Mouse (Mus musculus) brain, embryonic 18.5 days (tissue): ENCODE measurements around the gene Pprc1.

Experiments
- DNase-seq: peaks from one replicate; pipeline ENCODE4 v3.0.0-alpha.2; 2012; ENCODE audit warnings: low read depth, low spot score

Pprc1 gene

GRCm38 (mm10) chr19:46044271-46044992, at the start of gene Pprc1:
Gene Pprc1 (plus strand): TSS chr19:46044886.
- DNase-seq = no peak

- no peak for DNase-seq
These were observed 47.3 kb upstream of the Pprc1 start for GRCm38 (mm10) chr19:45997365-45997764.

DNA sequence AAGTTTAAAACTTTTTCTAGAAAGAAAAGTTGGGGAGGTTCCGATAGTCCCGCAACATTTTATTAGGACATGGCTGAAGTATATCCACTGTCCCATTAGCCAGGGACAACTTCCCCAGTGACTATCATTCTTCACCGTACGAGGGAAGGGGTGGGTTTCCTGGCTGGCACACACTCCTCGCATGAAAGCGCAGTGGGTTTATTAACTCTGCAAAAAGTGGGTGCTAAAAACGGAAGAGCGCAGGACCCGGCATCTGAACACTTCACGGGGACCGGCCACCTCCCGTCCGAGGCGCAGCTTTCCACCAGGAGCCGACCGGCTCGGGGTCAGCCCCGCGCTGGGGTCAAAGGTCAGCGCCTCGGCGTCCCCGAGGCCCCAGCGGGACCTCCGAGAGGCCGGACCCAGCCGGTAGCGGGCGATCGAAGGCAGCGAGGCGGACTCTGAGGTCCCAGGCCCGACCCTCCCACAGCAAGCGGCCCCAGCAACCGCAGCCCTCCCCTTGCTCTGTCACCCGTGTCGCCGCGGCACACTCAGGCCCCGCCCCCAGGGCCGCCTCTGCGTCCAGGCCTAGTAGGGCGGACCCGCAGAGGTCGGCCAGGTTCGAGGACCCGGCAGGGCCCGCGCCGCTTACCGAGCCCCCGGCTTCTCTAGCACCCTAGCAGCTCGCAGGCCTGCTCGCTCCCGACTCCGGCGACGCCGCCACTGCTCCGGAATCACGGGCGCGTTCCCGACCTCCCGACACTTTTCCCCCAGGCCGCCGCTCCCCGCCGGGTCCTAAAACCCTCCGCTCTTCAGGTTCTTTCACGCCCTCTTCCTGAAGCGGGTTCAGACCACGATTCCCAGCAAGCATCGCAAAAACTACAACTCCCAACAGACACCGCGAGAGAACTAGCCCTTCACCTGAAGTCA, 46.6 kb upstream of the Pprc1 start, which contains the start of gene Armh3:
Armh3 (minus strand) TSS at position 704 of the 909 bp plus-strand sequence.
- DNase-seq = peak; percentile 91

GRCm38 (mm10) chr19:45998694-45999217, 45.9 kb upstream of the Pprc1 start:
- DNase-seq = no peak

DNA sequence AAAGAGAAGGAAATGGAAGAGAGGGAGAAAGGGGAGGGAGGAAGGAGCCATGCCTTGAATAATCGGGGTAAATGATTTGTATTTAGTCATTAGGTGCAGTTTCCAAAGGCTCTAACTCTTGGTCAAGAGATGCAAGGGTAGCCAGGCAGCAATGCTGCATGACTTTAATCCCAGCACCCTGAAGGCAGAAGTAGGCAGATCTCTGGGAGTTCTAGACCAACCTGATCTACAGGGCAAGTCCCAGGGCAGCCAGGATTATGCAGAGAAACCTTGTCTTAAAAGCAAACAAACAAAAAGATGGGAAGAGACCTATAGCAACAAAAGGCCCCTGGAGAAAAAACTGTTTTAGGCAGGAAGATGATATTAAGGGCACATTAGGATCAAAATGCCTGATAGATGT, 45.3 kb upstream of the Pprc1 start:
- DNase-seq = no peak

GRCm38 (mm10) chr19:46002279-46002678, 42.4 kb upstream of the Pprc1 start:
- DNase-seq = no peak

DNA sequence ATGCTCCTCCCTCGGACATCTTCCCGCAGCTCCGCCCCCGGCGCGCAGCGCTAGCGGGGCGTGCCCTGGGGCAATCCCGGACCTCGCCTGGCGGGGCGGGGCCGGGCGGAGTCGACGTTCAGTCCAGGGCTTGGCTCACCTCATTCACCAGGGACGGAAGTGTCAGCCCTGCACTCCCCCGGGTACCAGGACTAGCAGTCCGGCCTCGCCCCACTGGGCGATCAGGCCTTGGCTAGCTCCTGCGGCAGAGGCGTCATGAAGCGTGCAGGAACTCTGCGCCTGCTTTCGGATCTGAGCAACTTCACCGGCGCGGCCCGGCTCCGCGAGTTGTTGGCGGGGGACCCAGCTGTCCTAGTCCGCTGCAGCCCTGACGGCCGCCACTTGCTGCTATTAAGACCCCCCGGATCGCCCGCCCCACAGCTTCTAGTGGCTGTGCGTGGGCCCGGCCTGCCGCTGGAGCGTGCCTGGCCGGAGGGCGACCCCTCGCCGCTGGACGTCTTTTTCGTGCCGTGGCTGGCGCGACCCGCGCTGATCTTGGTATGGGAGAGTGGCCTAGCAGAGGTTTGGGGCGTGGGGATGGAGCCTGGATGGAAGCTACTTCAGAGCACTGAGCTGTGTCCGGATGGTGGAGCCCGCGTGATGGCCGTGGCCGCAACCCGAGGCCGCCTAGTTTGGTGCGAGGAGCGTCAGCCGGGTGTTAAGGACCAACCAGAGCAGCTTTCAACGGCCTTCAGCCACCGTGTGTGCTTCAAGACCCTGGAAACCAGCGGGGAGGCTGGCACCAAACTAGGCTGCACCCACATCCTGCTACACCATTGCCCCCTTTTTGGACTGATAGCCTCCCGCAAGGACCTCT, 41.1 kb upstream of the Pprc1 start, which contains the start of gene Hps6:
Hps6 (plus strand) TSS at position 138 of the 856 bp plus-strand sequence.
- DNase-seq = no peak

DNA sequence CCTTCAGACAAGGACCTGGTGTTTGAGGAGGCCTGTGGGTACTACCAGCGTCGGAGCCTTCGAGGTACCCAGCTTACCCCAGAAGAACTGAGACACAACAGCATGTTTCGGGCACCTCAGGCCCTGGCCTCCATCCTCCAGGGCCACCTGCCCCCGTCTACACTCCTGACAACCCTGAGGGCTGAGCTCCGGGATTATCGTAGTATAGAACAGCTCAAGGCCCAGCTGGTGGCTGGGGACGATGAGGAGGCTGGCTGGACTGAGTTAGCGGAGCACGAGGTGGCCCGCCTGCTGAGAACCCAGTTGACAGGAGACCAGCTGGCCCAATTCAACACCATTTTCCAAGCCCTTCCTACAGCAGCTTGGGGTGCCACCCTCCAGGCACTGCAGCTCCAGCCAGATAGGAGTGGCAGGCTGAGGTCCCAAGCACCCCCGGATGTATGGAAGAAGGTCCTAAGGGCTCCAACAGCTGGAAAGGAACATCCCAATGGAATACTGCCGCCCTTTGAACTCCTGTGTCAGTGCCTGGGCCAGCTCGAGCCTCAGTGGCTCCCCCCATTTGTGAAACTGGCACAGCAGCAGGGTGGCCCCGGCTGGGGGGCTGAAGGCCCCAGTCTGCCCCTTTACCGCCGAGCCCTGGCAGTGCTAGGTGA, 39.7 kb upstream of the Pprc1 start:
- no peak for DNase-seq

GRCm38 (mm10) chr19:46005680-46006079, 39.0 kb upstream of the Pprc1 start:
- no peak for DNase-seq

DNA sequence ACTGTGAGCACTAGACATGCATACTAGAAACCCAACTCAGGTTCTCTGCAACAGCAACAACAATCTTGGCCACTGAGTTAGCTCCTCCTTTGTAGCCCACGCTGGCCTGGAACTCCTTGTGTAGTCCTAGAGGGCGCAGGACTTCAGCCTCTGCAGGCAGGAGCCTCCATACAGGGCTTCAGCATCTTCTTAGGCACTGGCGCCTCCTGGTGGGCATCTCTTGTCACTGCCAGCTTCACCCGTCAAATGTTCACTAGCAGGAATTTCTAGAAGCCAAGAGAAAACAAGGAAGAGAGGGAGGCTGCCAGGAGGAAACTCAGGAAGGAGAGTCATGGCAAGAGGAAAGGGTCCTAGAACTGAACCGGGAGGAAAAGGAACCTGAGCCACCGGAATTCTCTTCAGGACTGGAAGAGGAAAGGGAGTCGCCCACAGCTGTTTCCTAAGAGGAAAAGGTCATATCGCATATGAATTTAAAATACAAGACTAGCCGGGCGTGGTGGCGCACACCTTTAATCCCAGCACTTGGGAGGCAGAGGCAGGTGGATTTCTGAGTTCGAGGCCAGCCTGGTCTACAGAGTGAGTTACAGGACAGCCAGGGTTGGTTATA, 30.0 kb upstream of the Pprc1 start:
- peak; percentile 42 for DNase-seq

- no peak for DNase-seq
These were observed 28.7 kb upstream of the Pprc1 start for GRCm38 (mm10) chr19:46016023-46016422.

DNA sequence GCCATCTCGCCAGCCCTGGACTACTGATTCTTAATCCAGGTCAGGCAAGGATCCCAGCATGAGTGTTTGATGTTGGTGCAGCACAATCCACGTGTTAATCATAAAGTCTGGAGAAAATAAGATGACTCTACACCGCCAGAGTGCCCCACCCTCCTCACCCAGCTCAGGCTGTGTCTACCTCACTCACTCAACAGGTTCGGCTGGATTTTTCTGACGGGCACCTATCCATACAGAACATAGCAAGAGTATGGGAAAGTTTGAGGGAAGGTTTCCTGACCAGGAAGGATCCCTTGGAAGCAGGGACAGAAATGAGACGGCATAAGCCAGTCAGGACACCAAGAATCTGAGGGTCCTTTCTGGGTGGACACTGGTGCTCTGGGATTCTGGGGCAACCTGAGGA, 19.7 kb upstream of the Pprc1 start:
- no peak for DNase-seq

GRCm38 (mm10) chr19:46026567-46026966, 18.1 kb upstream of the Pprc1 start:
- DNase-seq = no peak

DNA sequence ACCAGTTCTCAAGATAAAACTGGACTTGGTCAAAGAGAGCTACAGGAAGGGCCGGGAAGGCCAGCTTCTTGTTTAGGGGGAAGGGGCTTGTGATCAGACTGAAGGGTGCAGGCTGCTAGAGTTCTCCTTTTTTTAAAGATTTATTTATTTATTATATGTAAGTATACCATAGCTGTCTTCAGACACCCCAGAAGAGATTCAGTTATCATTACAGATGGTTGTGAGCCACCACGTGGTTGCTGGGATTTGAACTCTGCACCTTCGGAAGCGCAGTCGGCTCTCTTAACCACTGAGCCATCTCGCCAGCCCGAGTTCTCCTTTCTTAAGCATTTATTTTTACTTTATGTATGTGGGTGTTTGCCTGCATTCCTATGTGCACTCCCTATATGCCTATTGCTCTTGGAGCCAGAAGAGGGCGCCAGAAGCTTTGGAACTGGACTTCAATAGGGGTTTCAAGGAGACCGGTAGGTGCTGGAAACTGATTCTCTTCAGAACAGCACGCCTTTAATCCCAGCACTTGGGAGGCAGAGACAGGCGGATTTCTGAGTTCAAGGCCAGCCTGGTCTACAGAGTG, 15.9 kb upstream of the Pprc1 start:
- no peak for DNase-seq

DNA sequence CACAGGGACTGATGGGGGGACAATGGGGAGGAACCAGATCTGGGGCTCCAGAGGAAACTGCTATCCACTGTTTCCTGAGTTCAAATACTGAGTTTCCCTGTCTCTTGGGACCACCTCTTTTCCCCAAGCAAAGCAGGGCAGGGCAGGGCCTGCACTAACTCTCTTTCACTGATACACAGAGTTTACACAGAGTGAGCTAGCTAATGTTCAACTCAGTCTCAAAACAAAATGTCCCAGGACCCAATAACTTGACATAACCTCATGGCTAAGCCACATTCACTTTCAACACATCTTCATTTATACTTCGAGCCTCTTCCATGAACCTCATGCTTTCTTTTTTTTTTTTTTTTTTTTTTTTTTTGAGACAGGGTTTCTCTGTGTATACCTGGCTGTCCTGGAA, 15.0 kb upstream of the Pprc1 start:
- no peak for DNase-seq

DNA sequence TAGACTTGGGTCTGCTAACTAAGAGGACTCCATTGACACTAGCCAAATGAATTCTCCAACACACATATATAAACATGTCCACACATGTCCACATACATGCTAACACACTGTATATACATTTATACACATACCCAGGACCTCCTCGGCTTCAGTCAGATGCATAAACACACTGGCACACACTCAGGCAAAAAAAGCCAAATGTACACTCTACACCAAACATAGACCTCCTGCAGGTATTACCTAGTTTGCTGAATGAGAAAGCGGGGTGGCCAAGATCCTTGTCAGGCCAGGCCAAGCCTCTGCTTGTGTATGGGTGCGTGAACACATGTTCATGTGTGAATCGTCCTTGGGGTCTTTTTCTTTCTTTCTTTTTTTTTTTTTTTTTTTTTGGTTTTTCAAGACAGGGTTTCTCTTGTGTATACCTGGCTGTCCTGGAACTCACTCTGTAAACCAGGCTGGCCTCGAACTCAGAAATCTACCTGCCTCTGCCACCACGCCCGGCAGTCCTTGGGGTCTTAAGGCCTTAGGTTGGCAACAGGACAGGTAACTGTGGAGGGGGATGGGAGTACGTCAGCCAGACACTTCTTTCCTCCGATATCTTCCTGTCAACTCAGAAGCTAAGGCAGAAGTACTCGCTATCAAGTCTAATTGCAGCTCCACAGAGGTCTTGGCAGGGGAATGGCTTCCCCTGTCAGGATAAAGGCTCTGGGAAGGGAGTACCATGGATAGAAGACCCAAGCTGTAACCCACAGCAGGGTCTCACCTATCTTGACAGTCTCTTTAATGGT, 14.3 kb upstream of the Pprc1 start:
- DNase-seq = no peak

DNA sequence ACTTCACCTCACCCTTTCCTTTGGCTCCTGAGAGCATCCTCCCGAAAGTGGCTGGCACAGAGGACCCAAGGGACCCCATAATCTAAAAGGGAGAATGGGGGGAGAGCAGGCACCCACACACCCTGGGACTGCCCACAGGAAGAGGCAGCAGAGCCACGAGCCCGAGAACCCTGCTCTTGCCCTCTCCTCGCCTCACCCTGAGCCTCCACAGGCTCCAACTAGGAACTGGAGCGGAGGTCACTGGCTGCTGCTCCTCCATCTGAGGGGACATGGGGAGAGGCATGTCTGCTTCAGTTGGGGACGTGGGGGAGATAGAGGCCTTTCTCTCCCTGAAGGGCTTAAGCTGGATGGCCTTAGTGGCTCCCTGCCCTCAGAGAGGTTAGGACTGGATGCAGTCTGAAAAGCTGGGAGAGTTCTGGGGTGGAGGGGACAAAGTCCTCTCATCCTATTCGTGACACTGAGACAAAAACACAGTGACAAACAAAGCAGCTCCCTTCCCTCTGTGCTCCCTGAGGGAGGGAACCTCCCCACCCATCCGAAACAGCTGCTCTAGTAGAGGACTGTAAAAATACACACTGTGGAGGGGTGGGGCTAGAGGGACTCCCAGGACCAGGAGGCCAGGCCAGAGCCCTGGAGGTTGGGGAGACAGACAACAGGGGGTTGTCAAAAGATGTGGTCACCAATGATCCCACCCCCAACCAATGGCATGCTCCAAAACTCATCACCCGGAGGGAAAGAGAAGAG, 12.8 kb upstream of the Pprc1 start:
- no peak for DNase-seq

DNA sequence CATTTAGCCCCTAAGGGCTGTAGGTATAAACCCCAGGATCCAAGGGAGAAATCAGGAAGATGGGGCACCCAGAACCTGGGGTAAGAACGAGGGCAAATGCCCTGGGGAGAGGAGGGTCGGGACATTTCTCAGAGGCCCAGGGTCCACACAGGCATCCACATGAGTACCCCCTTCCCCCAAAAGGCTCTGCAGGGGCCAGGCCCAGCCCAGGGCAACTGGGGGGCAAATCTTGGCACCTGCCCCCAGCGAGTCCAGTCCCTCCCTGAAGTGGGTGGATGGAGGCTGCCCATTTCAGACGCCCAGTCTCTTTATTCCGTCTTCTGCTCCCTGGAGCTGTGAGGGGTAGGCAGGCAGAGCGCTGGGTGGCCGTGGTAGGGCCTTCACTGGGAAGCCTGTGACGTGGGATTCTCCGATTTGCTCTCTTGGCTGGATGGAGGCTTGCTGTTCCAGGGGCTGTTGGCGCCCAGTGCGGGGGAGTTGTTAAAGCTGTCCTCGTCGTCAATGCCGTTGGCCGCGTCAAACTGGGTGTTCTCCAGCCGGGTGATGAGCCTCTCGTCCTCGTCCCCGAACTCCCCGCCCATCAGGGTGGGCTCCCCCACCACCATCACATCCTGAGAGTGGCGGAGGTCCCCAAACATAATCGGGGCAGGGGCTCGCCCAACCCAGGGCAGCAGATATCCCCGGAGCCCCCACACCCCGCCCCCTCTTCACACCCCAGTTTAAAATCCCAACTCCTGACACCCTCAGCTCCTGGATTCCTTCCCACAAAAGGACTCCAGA, 11.8 kb upstream of the Pprc1 start:
- no peak for DNase-seq
